Mouse (Mus musculus) brain, embryonic 14.5 days (tissue): ENCODE data around the gene Bicc1.

Experiments
- CTCF ChIP-seq: fragments of 200-500 bp; IDR thresholded peaks from 2 replicates; pipeline ENCODE4 v1.5.1; 2012; ENCODE audit warnings: inconsistent platforms, mild to moderate bottlenecking, moderate library complexity, borderline replicate concordance; ENCODE audit not compliant: insufficient read depth, insufficient read length; ENCODE audit errors: extremely low read depth
- POLR2A ChIP-seq: fragments of 200-500 bp; IDR thresholded peaks from 2 replicates; pipeline ENCODE4 v1.6.1; 2012; ENCODE audit warnings: mild to moderate bottlenecking, inconsistent platforms, borderline replicate concordance; ENCODE audit not compliant: poor library complexity, insufficient read depth, insufficient read length, severe bottlenecking; ENCODE audit errors: extremely low read depth

DNA sequence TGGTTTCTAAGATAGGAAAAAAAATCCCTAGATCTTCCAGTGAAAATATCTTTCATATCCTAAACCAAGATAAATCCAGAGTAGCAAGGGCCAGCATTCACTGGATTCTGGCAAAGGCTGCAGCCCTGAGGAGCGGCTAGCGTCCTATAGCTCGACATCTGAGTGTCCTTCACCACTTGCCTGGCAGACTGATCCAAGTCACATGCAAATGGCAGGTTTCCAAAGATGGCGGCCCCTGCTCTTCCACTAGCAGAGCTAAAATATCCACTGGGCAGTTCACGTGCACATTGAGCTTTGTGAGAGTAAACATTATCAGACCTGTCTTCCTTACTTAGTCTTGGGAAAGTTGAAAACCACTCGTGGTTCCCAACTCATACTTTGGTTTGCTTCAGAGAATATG lies 222.1 kb downstream of the Bicc1 start:
- TF ChIP-seq CTCF: no peak
- no peak for TF ChIP-seq POLR2A
